Mouse (Mus musculus) myocyte (in vitro differentiated cells): ENCODE results near the gene Ptk7.

Experiments used
- E2F4 ChIP-seq: IDR thresholded peaks from one replicate; pipeline ENCODE4 v1.6.1; 2011; ENCODE audit warnings: mild to moderate bottlenecking, control low read depth, moderate library complexity; ENCODE audit not compliant: insufficient read depth
- MYOG ChIP-seq, 3 experiments: IDR thresholded peaks; one replicate each; pipeline ENCODE4 v1.6.1; 2011; ENCODE audit warnings: control low read depth in 2 of 3, low read depth in 2 of 3, mild to moderate bottlenecking in 2 of 3; ENCODE audit not compliant: insufficient read length in 2 of 3, control insufficient read depth in 1 of 3, insufficient read depth in 1 of 3
- POLR2A ChIP-seq: IDR thresholded peaks from one replicate; pipeline ENCODE4 v1.6.1; 2011; ENCODE audit warnings: low read depth, mild to moderate bottlenecking, control low read depth, moderate library complexity; ENCODE audit not compliant: insufficient read length
- POLR2AphosphoS2 ChIP-seq: IDR thresholded peaks from one replicate; pipeline ENCODE4 v1.6.1; 2011; ENCODE audit warnings: low read depth, control low read depth; ENCODE audit not compliant: insufficient read length
- TCF12 ChIP-seq: IDR thresholded peaks from one replicate; pipeline ENCODE4 v1.6.1; 2011; ENCODE audit warnings: mild to moderate bottlenecking, control low read depth; ENCODE audit not compliant: poor library complexity, insufficient read depth, severe bottlenecking
- TCF3 ChIP-seq: IDR thresholded peaks from one replicate; pipeline ENCODE4 v1.6.1; 2011; ENCODE audit warnings: low read depth, control low read depth; ENCODE audit not compliant: insufficient read length

- TF ChIP-seq POLR2AphosphoS2, result no peak
- TF ChIP-seq E2F4, result no peak
- no peak for TF ChIP-seq TCF12
- TF ChIP-seq POLR2A, result no peak
- no peak for TF ChIP-seq MYOG (IDR thresholded peaks at IDR 0.05; ENCODE audit: control insufficient read depth in 1 of 3, insufficient read depth in 1 of 3, insufficient read length in 2 of 3, low read depth in 2 of 3)
- TF ChIP-seq TCF3, result no peak
Measured at GRCm38 (mm10) chr17:46636831-46637523, 7.7 kb upstream of the Ptk7 start.
